Mouse (Mus musculus): ENCODE results near the gene Adgrl3. TPM values are rescaled to one million over a fixed set of nuclear protein-coding genes. Genes with fewer than 3 reads are reported as not detected.

Adgrl3 gene
- polyA plus RNA-seq, 1 experiment from 2014 or later, result 18.8 TPM

- Histone ChIP-seq H3K27me3 (ENCODE audit: control insufficient read depth, insufficient read depth, low read length) (no peaks in the 10 kb centered on the region), H3K4me1 (ENCODE audit: control insufficient read depth, insufficient read depth, low read length) (no peaks in the 10 kb centered on the region), H3K4me2 (ENCODE audit: low read depth, low read length) (no peak overlapping the region), H3K36me3 (replicated peaks; ENCODE audit: control insufficient read depth, insufficient read depth, low read depth, low read length) (no peaks in the 10 kb centered on the region), H3K4me3 (ENCODE audit: low read depth, low read length) (no peak overlapping the region), H3K9me3 (replicated peaks; ENCODE audit: control insufficient read depth, low read length) (no peaks in the 10 kb centered on the region), H3K27ac (replicated peaks; ENCODE audit: low read depth, low read length) (no peak overlapping the region), H3K9ac (replicated peaks; ENCODE audit: low read length) (no peak overlapping the region)
- ATAC-seq (replicated peaks; ENCODE audit: insufficient number of reproducible peaks, low FRiP score, low TSS enrichment, low read depth) (no peak), DNase-seq (ENCODE audit: low spot score) (no peak)
- WGBS, result 73% methylated on average over 4 of the region's 4 CpGs
These were observed 307.0 kb downstream of the Adgrl3 start for GRCm38 (mm10) chr5:81326916-81327315.

DNA sequence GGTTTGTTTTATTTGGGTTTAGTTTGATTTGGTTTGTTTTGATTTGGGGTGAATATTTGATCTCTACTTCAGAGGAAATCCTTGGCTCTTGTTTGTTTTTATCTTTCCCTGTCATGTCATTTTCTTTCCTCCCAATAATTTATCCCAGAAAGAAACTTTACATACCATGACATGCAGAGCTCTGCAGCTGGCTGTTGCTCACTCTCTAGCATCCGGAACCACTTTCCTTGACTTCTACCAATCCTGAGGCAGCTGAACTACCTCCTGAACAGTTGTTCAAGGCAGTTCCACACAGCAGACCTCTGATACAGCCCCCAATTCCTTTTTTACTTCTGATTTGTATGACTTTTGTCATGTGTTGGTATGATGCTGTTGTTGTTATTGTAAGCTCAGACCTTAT is 307.5 kb downstream of the Adgrl3 start:
- no peak overlapping the region for H3K4me3 ChIP-seq (ENCODE audit: low read depth, low read length)
- H3K9ac ChIP-seq (replicated peaks; ENCODE audit: low read length), result no peak overlapping the region
- no peaks in the 10 kb centered on the region for H3K36me3 ChIP-seq (replicated peaks; ENCODE audit: control insufficient read depth, insufficient read depth, low read depth, low read length)
- ATAC-seq (replicated peaks; ENCODE audit: insufficient number of reproducible peaks, low FRiP score, low TSS enrichment, low read depth), result no peak
- no peaks in the 10 kb centered on the region for H3K4me1 ChIP-seq (ENCODE audit: control insufficient read depth, insufficient read depth, low read length)
- WGBS, result 66% methylated on average over 1 of the region's 1 CpGs
- no peaks in the 10 kb centered on the region for H3K9me3 ChIP-seq (replicated peaks; ENCODE audit: control insufficient read depth, low read length)
- no peak overlapping the region for H3K4me2 ChIP-seq (ENCODE audit: low read depth, low read length)
- H3K27me3 ChIP-seq (ENCODE audit: control insufficient read depth, insufficient read depth, low read length), result no peaks in the 10 kb centered on the region
- peak; percentile 25 for DNase-seq (ENCODE audit: low spot score)
- H3K27ac ChIP-seq (replicated peaks; ENCODE audit: low read depth, low read length), result no peak overlapping the region

GRCm38 (mm10) chr5:81329571-81329971 is 309.6 kb downstream of the Adgrl3 start:
- Histone ChIP-seq H3K9me3 (replicated peaks; ENCODE audit: control insufficient read depth, low read length) (no peaks in the 10 kb centered on the region), H3K27me3 (ENCODE audit: control insufficient read depth, insufficient read depth, low read length) (no peaks in the 10 kb centered on the region), H3K9ac (replicated peaks; ENCODE audit: low read length) (no peak overlapping the region), H3K4me2 (ENCODE audit: low read depth, low read length) (no peak overlapping the region), H3K4me3 (ENCODE audit: low read depth, low read length) (no peak overlapping the region), H3K4me1 (ENCODE audit: control insufficient read depth, insufficient read depth, low read length) (no peaks in the 10 kb centered on the region), H3K36me3 (replicated peaks; ENCODE audit: control insufficient read depth, insufficient read depth, low read depth, low read length) (no peaks in the 10 kb centered on the region), H3K27ac (replicated peaks; ENCODE audit: low read depth, low read length) (no peak overlapping the region)
- WGBS, result 18% methylated on average over 17 of the region's 18 CpGs
- ATAC-seq (replicated peaks; ENCODE audit: insufficient number of reproducible peaks, low FRiP score, low TSS enrichment, low read depth) (no peak), DNase-seq (ENCODE audit: low spot score) (peak; percentile 20)

DNA sequence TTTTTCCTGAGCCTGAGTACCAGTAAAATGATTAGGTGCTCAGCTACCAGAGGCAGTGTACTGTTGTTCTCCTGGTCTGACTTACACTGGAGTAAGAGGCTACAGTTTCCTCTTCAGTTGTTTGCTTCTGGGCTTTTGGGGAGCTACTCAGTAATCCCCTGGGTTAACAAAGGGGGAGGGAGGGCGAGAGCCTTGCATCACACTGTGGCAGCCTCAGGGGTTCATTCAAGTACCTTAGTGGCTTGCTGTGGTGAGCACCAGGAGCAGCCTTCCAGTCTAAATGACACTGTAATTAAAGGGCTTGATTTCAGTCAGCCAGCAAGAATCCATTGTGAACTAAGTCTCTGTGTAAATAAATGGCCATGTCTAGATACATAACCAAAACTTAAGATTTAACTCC is 324.4 kb downstream of the Adgrl3 start:
- Histone ChIP-seq H3K27ac (replicated peaks; ENCODE audit: low read depth, low read length) (no peak overlapping the region), H3K27me3 (ENCODE audit: control insufficient read depth, insufficient read depth, low read length) (no peaks in the 10 kb centered on the region), H3K9me3 (replicated peaks; ENCODE audit: control insufficient read depth, low read length) (no peaks in the 10 kb centered on the region), H3K4me2 (ENCODE audit: low read depth, low read length) (no peak overlapping the region), H3K4me1 (ENCODE audit: control insufficient read depth, insufficient read depth, low read length) (no peaks in the 10 kb centered on the region), H3K9ac (replicated peaks; ENCODE audit: low read length) (no peak overlapping the region), H3K36me3 (replicated peaks; ENCODE audit: control insufficient read depth, insufficient read depth, low read depth, low read length) (no peaks in the 10 kb centered on the region), H3K4me3 (ENCODE audit: low read depth, low read length) (no peak overlapping the region)
- WGBS, result 32% methylated on average over 1 of the region's 1 CpGs
- peak; percentile 27 for DNase-seq (ENCODE audit: low spot score)
- peak; percentile 76; the same call in 1 of the 2 replicates for ATAC-seq (replicated peaks; ENCODE audit: insufficient number of reproducible peaks, low FRiP score, low TSS enrichment, low read depth)

DNA sequence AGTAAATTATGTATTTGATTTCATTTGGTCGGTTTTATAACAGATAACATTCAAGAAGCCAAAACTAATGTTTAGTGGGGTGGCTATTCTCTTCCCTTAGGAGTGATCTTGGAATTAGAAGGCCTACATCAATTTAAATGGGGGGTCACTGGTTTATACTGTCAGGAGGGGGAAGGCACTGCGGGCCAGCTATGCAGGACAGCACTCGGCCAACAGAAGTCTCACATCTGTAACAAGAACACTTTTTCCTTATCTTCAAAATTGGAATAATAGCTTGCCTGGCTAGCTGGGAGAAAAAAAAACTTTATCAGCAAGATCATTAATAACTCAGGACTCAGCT is 325.1 kb downstream of the Adgrl3 start:
- Histone ChIP-seq H3K4me1 (ENCODE audit: control insufficient read depth, insufficient read depth, low read length) (no peaks in the 10 kb centered on the region), H3K27ac (replicated peaks; ENCODE audit: low read depth, low read length) (no peak overlapping the region), H3K36me3 (replicated peaks; ENCODE audit: control insufficient read depth, insufficient read depth, low read depth, low read length) (no peaks in the 10 kb centered on the region), H3K4me3 (ENCODE audit: low read depth, low read length) (no peak overlapping the region), H3K9ac (replicated peaks; ENCODE audit: low read length) (no peak overlapping the region), H3K27me3 (ENCODE audit: control insufficient read depth, insufficient read depth, low read length) (no peaks in the 10 kb centered on the region), H3K9me3 (replicated peaks; ENCODE audit: control insufficient read depth, low read length) (no peaks in the 10 kb centered on the region), H3K4me2 (ENCODE audit: low read depth, low read length) (no peak overlapping the region)
- DNase-seq (ENCODE audit: low spot score), result no peak
- 44% methylated on average over 3 of the region's 3 CpGs for WGBS
- no peak for ATAC-seq (replicated peaks; ENCODE audit: insufficient number of reproducible peaks, low FRiP score, low TSS enrichment, low read depth)

GRCm38 (mm10) chr5:81345436-81346131 is 325.6 kb downstream of the Adgrl3 start:
- DNase-seq (ENCODE audit: low spot score) (peak; percentile 21), ATAC-seq (replicated peaks; ENCODE audit: insufficient number of reproducible peaks, low FRiP score, low TSS enrichment, low read depth) (no peak; the same call in 1 of the 2 replicates)
- Histone ChIP-seq H3K4me3 (ENCODE audit: low read depth, low read length) (no peak overlapping the region), H3K4me1 (ENCODE audit: control insufficient read depth, insufficient read depth, low read length) (no peaks in the 10 kb centered on the region), H3K9me3 (replicated peaks; ENCODE audit: control insufficient read depth, low read length) (no peaks in the 10 kb centered on the region), H3K4me2 (ENCODE audit: low read depth, low read length) (no peak overlapping the region), H3K27me3 (ENCODE audit: control insufficient read depth, insufficient read depth, low read length) (no peaks in the 10 kb centered on the region), H3K9ac (replicated peaks; ENCODE audit: low read length) (no peak overlapping the region), H3K36me3 (replicated peaks; ENCODE audit: control insufficient read depth, insufficient read depth, low read depth, low read length) (no peaks in the 10 kb centered on the region), H3K27ac (replicated peaks; ENCODE audit: low read depth, low read length) (no peak overlapping the region)
- WGBS, result 57% methylated on average over 9 of the region's 9 CpGs

- no peak overlapping the region for H3K9ac ChIP-seq (replicated peaks; ENCODE audit: low read length)
- H3K4me3 ChIP-seq (ENCODE audit: low read depth, low read length), result no peak overlapping the region
- no peak overlapping the region for H3K4me2 ChIP-seq (ENCODE audit: low read depth, low read length)
- H3K4me1 ChIP-seq (ENCODE audit: control insufficient read depth, insufficient read depth, low read length), result no peaks in the 10 kb centered on the region
- H3K9me3 ChIP-seq (replicated peaks; ENCODE audit: control insufficient read depth, low read length), result no peaks in the 10 kb centered on the region
- no peaks in the 10 kb centered on the region for H3K27me3 ChIP-seq (ENCODE audit: control insufficient read depth, insufficient read depth, low read length)
- WGBS, result 49% methylated on average over 4 of the region's 4 CpGs
- DNase-seq (ENCODE audit: low spot score), result peak; percentile 47
- no peak overlapping the region for H3K27ac ChIP-seq (replicated peaks; ENCODE audit: low read depth, low read length)
- ATAC-seq (replicated peaks; ENCODE audit: insufficient number of reproducible peaks, low FRiP score, low TSS enrichment, low read depth), result no peak
- H3K36me3 ChIP-seq (replicated peaks; ENCODE audit: control insufficient read depth, insufficient read depth, low read depth, low read length), result no peaks in the 10 kb centered on the region
These were observed 327.6 kb downstream of the Adgrl3 start for GRCm38 (mm10) chr5:81347571-81347970.

DNA sequence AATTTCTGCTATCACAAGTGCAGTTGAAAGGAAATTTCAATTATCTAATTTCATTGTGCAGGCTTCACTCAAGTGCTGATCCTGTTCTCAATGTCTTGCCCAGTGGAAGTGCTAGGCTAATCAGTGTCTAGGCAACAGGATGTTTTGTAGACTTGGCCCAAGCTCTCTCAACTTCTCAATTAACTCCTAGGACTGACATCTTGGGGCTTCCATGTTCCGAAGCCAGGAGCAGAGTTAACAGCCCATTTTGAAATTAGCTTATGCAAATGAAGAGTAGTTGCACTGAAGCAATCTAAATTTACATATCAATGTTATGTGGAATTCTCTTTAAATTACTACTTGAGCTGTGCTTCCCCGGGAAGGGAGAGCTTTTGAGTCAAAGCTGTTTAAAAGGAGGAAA is 339.6 kb downstream of the Adgrl3 start:
- Histone ChIP-seq H3K27me3 (ENCODE audit: control insufficient read depth, insufficient read depth, low read length) (no peaks in the 10 kb centered on the region), H3K9ac (replicated peaks; ENCODE audit: low read length) (no peak overlapping the region), H3K36me3 (replicated peaks; ENCODE audit: control insufficient read depth, insufficient read depth, low read depth, low read length) (no peaks in the 10 kb centered on the region), H3K4me2 (ENCODE audit: low read depth, low read length) (no peak overlapping the region), H3K9me3 (replicated peaks; ENCODE audit: control insufficient read depth, low read length) (no peaks in the 10 kb centered on the region), H3K27ac (replicated peaks; ENCODE audit: low read depth, low read length) (no peak overlapping the region), H3K4me3 (ENCODE audit: low read depth, low read length) (no peak overlapping the region), H3K4me1 (ENCODE audit: control insufficient read depth, insufficient read depth, low read length) (no peaks in the 10 kb centered on the region)
- ATAC-seq (replicated peaks; ENCODE audit: insufficient number of reproducible peaks, low FRiP score, low TSS enrichment, low read depth) (no peak), DNase-seq (ENCODE audit: low spot score) (no peak)
- 63% methylated on average over 2 of the region's 2 CpGs for WGBS
